Mouse (Mus musculus): ENCODE measurements around the gene Calm3. TPM values are rescaled to one million over a fixed set of nuclear protein-coding genes. Genes with fewer than 3 reads are reported as not detected.
"Not testable (repeated sequence)": the region's sequence is repeated elsewhere in the genome, so short reads cannot be mapped to it uniquely, and the experiment has no call there.

The Calm3 gene
- polyA plus RNA-seq (2014; fragmentation: Nextera tagmentation; extraction: Ambion mirVana), result 276 and 285 TPM in 2 replicates

DNA sequence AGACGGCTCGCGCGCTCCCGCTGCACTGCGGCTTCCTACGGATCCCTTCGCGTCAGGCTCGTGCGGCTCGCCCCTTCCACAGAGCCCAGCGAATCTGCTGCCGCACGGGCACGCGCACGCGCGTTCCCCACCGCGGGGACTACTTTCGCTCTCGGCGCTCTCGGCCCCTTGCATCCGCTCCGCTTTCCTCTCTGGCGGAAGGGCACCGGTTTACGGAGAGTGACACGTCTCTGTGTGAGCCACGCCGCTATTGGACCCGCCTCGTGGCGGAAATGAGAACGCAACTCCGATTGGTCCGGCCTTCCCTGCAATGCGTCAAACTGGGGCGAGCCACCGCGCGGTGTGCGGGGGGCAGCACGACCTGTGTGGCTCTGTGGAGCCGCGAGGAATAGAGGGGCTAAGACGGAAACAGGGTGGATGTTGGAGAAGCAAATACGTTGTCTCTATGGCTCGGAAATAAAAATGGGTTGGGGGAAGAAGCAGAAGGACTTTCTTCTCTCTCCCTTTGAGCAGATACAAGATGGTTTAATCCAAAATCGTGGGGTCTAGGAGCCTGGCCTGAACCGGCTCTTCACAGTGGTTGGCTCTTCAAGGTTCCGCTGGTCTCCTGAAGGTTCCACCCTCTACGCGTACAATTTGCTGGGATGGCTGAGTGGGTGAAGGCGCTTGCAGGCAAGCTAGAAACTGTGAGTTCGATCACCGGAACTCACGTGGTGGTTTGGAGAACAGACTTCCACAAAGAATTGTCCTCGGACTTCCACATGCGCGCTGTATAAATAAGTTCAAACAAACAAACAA, at the start of gene Calm3:
TSS of gene Calm3 (minus strand) at position 78 of the 798 bp plus-strand sequence.
- ATAC-seq (replicated peaks; ENCODE audit: low FRiP score), result peak; percentile 91
- H3K9me3 ChIP-seq (ENCODE audit: control insufficient read depth, low read length), result no peaks in the 10 kb centered on the region
- no peaks in the 10 kb centered on the region for H3K27me3 ChIP-seq (ENCODE audit: control insufficient read depth, insufficient read depth, low read length)
- DNase-seq (ENCODE audit: low spot score), result peak; percentile 100
- 2% methylated on average over 64 of the region's 64 CpGs for WGBS
- no peaks in the 10 kb centered on the region; the same call in 1 of the 2 replicates for H3K36me3 ChIP-seq (ENCODE audit: control insufficient read depth, insufficient read depth, low read length)
- peak within 1 kb of the TSS; percentile 75 for H3K4me2 ChIP-seq (ENCODE audit: low read depth, low read length, severe bottlenecking)
- peaks cover 27% of the 10 kb centered on the region for H3K4me1 ChIP-seq (replicated peaks; ENCODE audit: control insufficient read depth, insufficient read depth, low read length)
- H3K27ac ChIP-seq (ENCODE audit: low read depth, low read length), result peak within 1 kb of the TSS; percentile 97
- H3K4me3 ChIP-seq (ENCODE audit: low read depth, low read length), result peak within 1 kb of the TSS; percentile 58
- H3K9ac ChIP-seq (ENCODE audit: low read length), result peak within 1 kb of the TSS; percentile 80

- H3K9me3 ChIP-seq (ENCODE audit: control insufficient read depth, low read length), result no peaks in the 10 kb centered on the region
- no peak for ATAC-seq (replicated peaks; ENCODE audit: low FRiP score)
- WGBS, result 78% methylated on average over 3 of the region's 3 CpGs
These were observed 47.2 kb upstream of the Calm3 start for GRCm38 (mm10) chr7:16971160-16971559.

DNA sequence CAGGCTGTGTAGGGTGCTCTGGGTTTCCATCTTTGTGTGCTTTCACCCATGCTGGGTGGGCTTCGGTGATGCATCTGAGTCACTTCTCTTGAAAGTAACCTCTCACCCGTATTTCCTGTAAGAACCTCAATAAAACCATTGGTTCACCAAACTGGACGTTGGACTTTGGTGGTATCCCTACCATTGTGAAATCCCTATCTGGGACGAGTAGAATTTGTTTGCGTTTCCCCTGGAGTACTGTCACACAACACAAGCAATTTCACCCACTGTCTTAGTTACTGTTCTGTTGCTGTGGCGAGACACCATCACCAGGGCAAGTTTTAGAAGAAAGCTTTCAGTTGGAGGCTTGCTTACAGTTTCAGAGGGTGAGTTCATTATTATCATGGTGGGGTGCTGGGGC, 44.5 kb upstream of the Calm3 start:
- 91% methylated on average over 6 of the region's 6 CpGs for WGBS
- H3K9ac ChIP-seq (ENCODE audit: low read length), result no peak overlapping the region
- no peak for DNase-seq (ENCODE audit: low spot score)

More at GRCm38 (mm10) chr7:16971160-16971559, 47.2 kb upstream of the Calm3 start:
- DNase-seq (ENCODE audit: low spot score), result no peak
- H3K9ac ChIP-seq (ENCODE audit: low read length), result no peak overlapping the region
- H3K27ac ChIP-seq (ENCODE audit: low read depth, low read length), result no peak overlapping the region
- H3K4me1 ChIP-seq (replicated peaks; ENCODE audit: control insufficient read depth, insufficient read depth, low read length), result no peaks in the 10 kb centered on the region
- no peak overlapping the region for H3K4me3 ChIP-seq (ENCODE audit: low read depth, low read length)
- H3K36me3 ChIP-seq (ENCODE audit: control insufficient read depth, insufficient read depth, low read length), result no peaks in the 10 kb centered on the region
- H3K27me3 ChIP-seq (ENCODE audit: control insufficient read depth, insufficient read depth, low read length), result no peaks in the 10 kb centered on the region
- no peak overlapping the region for H3K4me2 ChIP-seq (ENCODE audit: low read depth, low read length, severe bottlenecking)

DNA sequence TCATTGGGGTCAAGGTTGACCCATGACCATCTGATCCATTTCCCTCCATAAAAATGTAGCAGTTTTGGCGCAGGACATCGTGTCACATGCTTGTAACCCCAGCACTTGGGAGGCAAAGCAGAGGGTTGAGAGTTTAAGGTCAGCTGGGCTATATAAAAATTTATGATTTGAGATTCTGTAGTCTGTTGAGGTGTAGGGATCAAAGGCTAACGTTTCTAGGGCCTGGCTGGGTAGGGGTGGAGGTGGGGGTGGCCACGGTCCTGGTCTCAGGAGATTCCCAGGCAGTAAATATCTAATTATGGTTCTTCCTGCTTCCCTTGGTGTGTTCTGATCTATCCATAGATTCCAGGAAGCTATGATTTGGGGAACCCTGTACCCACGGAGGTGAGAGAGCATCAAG, 37.8 kb upstream of the Calm3 start:
- 81% methylated on average over 5 of the region's 5 CpGs for WGBS
- no peak overlapping the region for H3K27ac ChIP-seq (ENCODE audit: low read depth, low read length)
- H3K27me3 ChIP-seq (ENCODE audit: control insufficient read depth, insufficient read depth, low read length), result no peaks in the 10 kb centered on the region
- no peak overlapping the region for H3K9ac ChIP-seq (ENCODE audit: low read length)
- ATAC-seq (replicated peaks; ENCODE audit: low FRiP score) (no peak), DNase-seq (ENCODE audit: low spot score) (no peak)
- H3K36me3 ChIP-seq (ENCODE audit: control insufficient read depth, insufficient read depth, low read length), result no peaks in the 10 kb centered on the region
- H3K4me2 ChIP-seq (ENCODE audit: low read depth, low read length, severe bottlenecking), result no peak overlapping the region
- peaks cover 11% of the 10 kb centered on the region for H3K4me1 ChIP-seq (replicated peaks; ENCODE audit: control insufficient read depth, insufficient read depth, low read length)
- no peaks in the 10 kb centered on the region for H3K9me3 ChIP-seq (ENCODE audit: control insufficient read depth, low read length)
- H3K4me3 ChIP-seq (ENCODE audit: low read depth, low read length), result no peak overlapping the region

More for the DNA sequence above, 44.5 kb upstream of the Calm3 start:
- no peak overlapping the region for H3K27ac ChIP-seq (ENCODE audit: low read depth, low read length)
- H3K4me2 ChIP-seq (ENCODE audit: low read depth, low read length, severe bottlenecking), result no peak overlapping the region
- H3K4me3 ChIP-seq (ENCODE audit: low read depth, low read length), result no peak overlapping the region
- no peak for ATAC-seq (replicated peaks; ENCODE audit: low FRiP score)
- H3K9me3 ChIP-seq (ENCODE audit: control insufficient read depth, low read length), result no peaks in the 10 kb centered on the region
- no peaks in the 10 kb centered on the region for H3K27me3 ChIP-seq (ENCODE audit: control insufficient read depth, insufficient read depth, low read length)
- no peaks in the 10 kb centered on the region for H3K4me1 ChIP-seq (replicated peaks; ENCODE audit: control insufficient read depth, insufficient read depth, low read length)
- no peaks in the 10 kb centered on the region for H3K36me3 ChIP-seq (ENCODE audit: control insufficient read depth, insufficient read depth, low read length)

GRCm38 (mm10) chr7:16959539-16960187, 35.7 kb upstream of the Calm3 start, which contains the start of gene Pnmal1:
Pnmal1 (plus strand) TSS chr7:16959679.
- Histone ChIP-seq H3K27ac (ENCODE audit: low read depth, low read length) (peak within 1 kb of the TSS; percentile 90), H3K36me3 (ENCODE audit: control insufficient read depth, insufficient read depth, low read length) (no peaks in the 10 kb centered on the region), H3K4me2 (ENCODE audit: low read depth, low read length, severe bottlenecking) (peak within 1 kb of the TSS; percentile 52), H3K9ac (ENCODE audit: low read length) (peak within 1 kb of the TSS; percentile 55), H3K4me3 (ENCODE audit: low read depth, low read length) (peak within 1 kb of the TSS; percentile 25; the same call in 1 of the 2 replicates), H3K4me1 (replicated peaks; ENCODE audit: control insufficient read depth, insufficient read depth, low read length) (peaks cover 11% of the 10 kb centered on the region), H3K27me3 (ENCODE audit: control insufficient read depth, insufficient read depth, low read length) (no peaks in the 10 kb centered on the region), H3K9me3 (ENCODE audit: control insufficient read depth, low read length) (no peaks in the 10 kb centered on the region)
- 9% methylated on average over 17 of the region's 17 CpGs for WGBS
- ATAC-seq (replicated peaks; ENCODE audit: low FRiP score) (peak; percentile 96), DNase-seq (ENCODE audit: low spot score) (peak; percentile 97)

- Histone ChIP-seq H3K4me1 (replicated peaks; ENCODE audit: control insufficient read depth, insufficient read depth, low read length) (peaks cover 11% of the 10 kb centered on the region), H3K27ac (ENCODE audit: low read depth, low read length) (peak overlapping the region; percentile 55; the same call in 1 of the 2 replicates), H3K4me2 (ENCODE audit: low read depth, low read length, severe bottlenecking) (no peak overlapping the region), H3K9me3 (ENCODE audit: control insufficient read depth, low read length) (no peaks in the 10 kb centered on the region), H3K4me3 (ENCODE audit: low read depth, low read length) (no peak overlapping the region), H3K9ac (ENCODE audit: low read length) (no peak overlapping the region), H3K27me3 (ENCODE audit: control insufficient read depth, insufficient read depth, low read length) (no peaks in the 10 kb centered on the region), H3K36me3 (ENCODE audit: control insufficient read depth, insufficient read depth, low read length) (no peaks in the 10 kb centered on the region)
- 61% methylated on average over 15 of the region's 15 CpGs for WGBS
- DNase-seq (ENCODE audit: low spot score) (no peak), ATAC-seq (replicated peaks; ENCODE audit: low FRiP score) (no peak)
These were observed 32.7 kb upstream of the Calm3 start for GRCm38 (mm10) chr7:16956410-16957265.

- Histone ChIP-seq H3K4me1 (replicated peaks; ENCODE audit: control insufficient read depth, insufficient read depth, low read length) (peaks cover 12% of the 10 kb centered on the region), H3K27ac (ENCODE audit: low read depth, low read length) (no peak overlapping the region), H3K4me3 (ENCODE audit: low read depth, low read length) (no peak overlapping the region), H3K36me3 (ENCODE audit: control insufficient read depth, insufficient read depth, low read length) (no peaks in the 10 kb centered on the region), H3K4me2 (ENCODE audit: low read depth, low read length, severe bottlenecking) (no peak overlapping the region), H3K27me3 (ENCODE audit: control insufficient read depth, insufficient read depth, low read length) (no peaks in the 10 kb centered on the region), H3K9me3 (ENCODE audit: control insufficient read depth, low read length) (no peaks in the 10 kb centered on the region), H3K9ac (ENCODE audit: low read length) (no peak overlapping the region)
- 89% methylated on average over 4 of the region's 4 CpGs for WGBS
- ATAC-seq (replicated peaks; ENCODE audit: low FRiP score), result no peak
- DNase-seq (ENCODE audit: low spot score), result no peak
These were observed 31.8 kb upstream of the Calm3 start for GRCm38 (mm10) chr7:16955712-16956111.

- H3K4me3 ChIP-seq (ENCODE audit: low read depth, low read length); H3K36me3 ChIP-seq (ENCODE audit: control insufficient read depth, insufficient read depth, low read length); H3K9ac ChIP-seq (ENCODE audit: low read length); H3K27me3 ChIP-seq (ENCODE audit: control insufficient read depth, insufficient read depth, low read length); H3K27ac ChIP-seq (ENCODE audit: low read depth, low read length); DNase-seq (ENCODE audit: low spot score); H3K4me2 ChIP-seq (ENCODE audit: low read depth, low read length, severe bottlenecking); ATAC-seq (replicated peaks; ENCODE audit: low FRiP score); H3K9me3 ChIP-seq (ENCODE audit: control insufficient read depth, low read length); H3K4me1 ChIP-seq (replicated peaks; ENCODE audit: control insufficient read depth, insufficient read depth, low read length): not testable (repeated sequence)
- 64% methylated on average over 2 of the region's 2 CpGs for WGBS
These were observed 29.9 kb upstream of the Calm3 start for GRCm38 (mm10) chr7:16953776-16954175.
